Mouse (Mus musculus): ENCODE measurements at regions not wholly inside any gene's neighbourhood (a gene's known extent, or its start where the extent isn't known, plus 50 kb on each side); places are given as distances from the start of the nearest gene placed in this dataset.
A peak's percentile ranks its signal among the peaks of the same experiment; 100 is the strongest.

DNA sequence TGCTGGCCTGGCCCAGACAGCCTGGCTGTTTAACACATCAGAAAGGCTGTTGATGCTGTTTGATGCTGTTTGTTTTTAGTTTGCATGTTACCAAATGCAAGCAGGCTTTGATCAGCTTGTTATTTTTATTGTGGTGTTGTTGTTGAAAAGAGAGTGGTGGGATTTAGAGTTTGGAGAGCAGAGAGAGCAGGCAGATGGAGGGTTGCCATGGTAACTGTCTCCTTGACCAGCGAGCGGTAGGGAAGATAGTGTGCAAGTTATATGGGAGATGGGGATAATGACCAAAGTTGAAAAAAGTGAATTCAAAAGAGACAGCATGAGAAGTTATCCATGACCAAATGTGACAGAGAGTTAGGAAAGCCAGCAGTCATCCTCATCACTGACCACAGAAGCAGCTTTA lies 83.3 kb downstream of the Cmc2 start:
- no peak for DNase-seq (ENCODE audit: low spot score)

GRCm38 (mm10) chr8:116832181-116832580 lies 89.1 kb downstream of the Cmc2 start:
- DNase-seq (ENCODE audit: low spot score) = peak; percentile 82

- DNase-seq (ENCODE audit: low spot score) = no peak
Measured at GRCm38 (mm10) chr8:116829631-116830030, 91.6 kb downstream of the Cmc2 start.

GRCm38 (mm10) chr8:116828220-116828619 lies 93.0 kb downstream of the Cmc2 start:
- no peak for DNase-seq (ENCODE audit: low spot score)

- no peak for DNase-seq (ENCODE audit: low spot score)
Measured at GRCm38 (mm10) chr8:116827141-116827540, 94.1 kb downstream of the Cmc2 start.

DNA sequence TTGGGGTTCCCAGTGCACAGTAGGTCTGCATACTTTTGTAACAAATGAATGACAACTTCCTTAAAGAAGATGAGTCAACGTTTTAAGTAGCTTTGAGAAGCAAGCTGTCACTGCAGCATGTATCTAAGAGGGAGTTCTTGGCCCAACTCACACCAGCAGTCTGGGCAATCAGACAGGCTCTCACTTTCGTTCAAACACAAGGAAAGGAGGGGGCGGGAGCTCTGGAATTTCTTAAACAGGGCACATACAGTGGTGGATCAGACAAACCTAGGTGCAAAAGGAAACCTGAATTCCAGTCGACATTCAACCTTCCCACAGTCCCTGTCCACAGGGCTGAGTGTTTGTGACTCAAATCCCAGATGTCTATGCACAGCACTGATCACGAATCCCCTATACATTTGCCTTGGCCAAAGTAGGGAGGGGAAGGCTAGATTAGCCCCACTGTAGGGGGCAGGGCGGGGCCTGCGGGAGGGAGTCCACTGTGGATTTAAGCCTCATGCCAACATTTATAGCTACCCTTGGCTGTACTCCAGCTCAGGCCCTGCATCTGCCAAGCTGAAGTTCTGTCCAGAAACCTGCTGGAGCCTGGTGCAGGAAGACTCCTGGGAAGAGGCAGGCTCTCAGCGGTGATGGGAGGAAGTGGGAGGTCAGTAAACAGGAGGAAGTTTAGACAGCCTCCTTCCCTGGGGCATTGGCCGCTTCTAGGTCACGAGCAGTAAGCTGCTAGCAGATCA lies 81.5 kb upstream of the Cdyl2 start:
- DNase-seq (ENCODE audit: low spot score) = peak; percentile 39

- DNase-seq (ENCODE audit: low spot score) = no peak
Measured at GRCm38 (mm10) chr8:116801313-116801712, 68.5 kb upstream of the Cdyl2 start.

- no peak for DNase-seq (ENCODE audit: low spot score)
Measured at GRCm38 (mm10) chr8:116800636-116801035, 67.8 kb upstream of the Cdyl2 start.

- DNase-seq (ENCODE audit: low spot score) = no peak
Measured at GRCm38 (mm10) chr8:116798981-116799380, 66.2 kb upstream of the Cdyl2 start.

- DNase-seq (ENCODE audit: low spot score) = no peak
Measured at GRCm38 (mm10) chr8:116795713-116796112, 62.9 kb upstream of the Cdyl2 start.

DNA sequence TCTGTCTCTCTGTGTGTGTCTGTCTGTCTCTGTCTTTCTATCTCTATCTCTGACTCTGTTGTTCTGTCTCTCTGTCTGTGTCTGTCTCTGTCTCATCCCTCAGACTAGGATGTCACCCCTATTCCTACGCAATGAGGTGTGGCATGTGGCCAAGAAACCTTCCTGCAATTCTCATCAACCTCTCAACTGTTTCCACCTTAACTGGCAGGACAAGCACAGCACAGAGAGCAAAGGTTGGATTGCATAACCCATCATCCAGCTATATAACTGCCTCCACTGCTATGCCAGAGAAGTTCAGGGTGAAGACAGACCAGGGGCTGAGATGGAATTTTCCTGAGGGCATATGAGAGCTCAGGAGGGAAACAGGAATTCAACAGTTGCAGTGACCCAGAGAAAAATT lies 60.3 kb upstream of the Cdyl2 start:
- DNase-seq (ENCODE audit: low spot score) = no peak

DNA sequence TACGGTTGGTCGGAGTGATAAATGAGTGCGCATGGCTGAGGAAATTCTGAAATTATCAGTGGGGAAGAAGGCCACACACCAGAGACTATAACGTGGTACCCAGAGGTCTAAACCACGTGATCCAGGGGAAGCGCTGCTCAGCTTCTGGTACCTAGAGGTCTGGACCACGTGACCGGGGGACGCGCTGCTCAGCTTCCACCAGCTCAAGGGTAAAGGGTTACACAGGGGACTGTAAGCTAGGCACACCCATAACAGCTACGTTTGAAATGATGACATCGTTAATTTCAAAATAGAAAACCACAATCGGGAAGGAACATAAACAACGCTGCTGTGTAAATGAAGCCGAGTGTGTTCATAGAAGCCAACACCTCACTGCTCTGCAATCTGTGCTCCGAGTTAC lies 57.5 kb upstream of the Cdyl2 start:
- no peak for DNase-seq (ENCODE audit: low spot score)

Data from adipocyte (in vitro differentiated cells).